Mouse (Mus musculus) C2C12 (cell line): ENCODE measurements at regions not wholly inside any gene's neighbourhood (a gene's known extent, or its start where the extent isn't known, plus 50 kb on each side); places are given as distances from the start of the nearest gene placed in this dataset.

Experiments used
- H3K27me3 ChIP-seq: one replicate; pipeline ENCODE4 v1.6.1; 2011; ENCODE audit not compliant: control insufficient read depth, insufficient read depth, insufficient read length
- H3K36me3 ChIP-seq: one replicate; pipeline ENCODE4 v1.6.1; 2011; ENCODE audit not compliant: control insufficient read depth, insufficient read depth
- H3K4me3 ChIP-seq: one replicate; pipeline ENCODE4 v1.5.1; 2011; ENCODE audit warnings: mild to moderate bottlenecking, control low read depth; ENCODE audit not compliant: poor library complexity, insufficient read depth, severe bottlenecking
- H3K79me2 ChIP-seq: one replicate; pipeline ENCODE4 v1.6.1; 2011; ENCODE audit not compliant: control insufficient read depth, insufficient read depth
- H3K79me3 ChIP-seq: one replicate; pipeline ENCODE4 v1.6.1; 2011; ENCODE audit warnings: low read depth, control low read depth
- H3ac ChIP-seq: one replicate; pipeline ENCODE3; 2011; ENCODE audit warnings: low read depth; ENCODE audit not compliant: control insufficient read depth, insufficient read length
- CEBPB ChIP-seq: IDR thresholded peaks from one replicate; pipeline ENCODE4 v1.6.1; 2011; ENCODE audit warnings: low read depth, mild to moderate bottlenecking, control low read depth, moderate library complexity
- CTCF ChIP-seq: IDR thresholded peaks from one replicate; pipeline ENCODE4 v1.5.1; 2011; ENCODE audit not compliant: control insufficient read depth, insufficient read depth, insufficient read length
- FOSL1 ChIP-seq: IDR thresholded peaks from one replicate; pipeline ENCODE4 v1.8.0; 2011; ENCODE audit warnings: mild to moderate bottlenecking, low read length; ENCODE audit not compliant: poor library complexity, insufficient read depth, severe bottlenecking
- MAX ChIP-seq: IDR thresholded peaks from one replicate; pipeline ENCODE4 v1.6.1; 2011; ENCODE audit warnings: mild to moderate bottlenecking, control low read depth
- MYOD1 ChIP-seq: IDR thresholded peaks from one replicate; pipeline ENCODE4 v1.6.1; 2011; ENCODE audit warnings: low read depth; ENCODE audit not compliant: control insufficient read depth, insufficient read length
- MYOG ChIP-seq: IDR thresholded peaks from one replicate; pipeline ENCODE4 v1.6.1; 2011; ENCODE audit not compliant: control insufficient read depth, insufficient read length; ENCODE audit errors: extremely low read depth
- USF1 ChIP-seq: IDR thresholded peaks from one replicate; pipeline ENCODE4 v1.6.1; 2011; ENCODE audit warnings: low read depth, mild to moderate bottlenecking, control low read depth, moderate library complexity

GRCm38 (mm10) chr16:29813411-29814038 is 234.4 kb downstream of the Opa1 start:
- peak overlapping the region; percentile 42 for H3ac ChIP-seq
- peaks cover 9% of the 10 kb centered on the region for H3K27me3 ChIP-seq
- H3K4me3 ChIP-seq: peak overlapping the region; percentile 21
- H3K79me2 ChIP-seq: no peaks in the 10 kb centered on the region
- no peak for TF ChIP-seq CEBPB
- peak; percentile 93 for TF ChIP-seq MAX
- H3K79me3 ChIP-seq: no peaks in the 10 kb centered on the region
- H3K36me3 ChIP-seq: no peaks in the 10 kb centered on the region

- H3K27me3 ChIP-seq: peaks cover 4% of the 10 kb centered on the region
- H3K79me2 ChIP-seq: no peaks in the 10 kb centered on the region
- H3ac ChIP-seq: peak overlapping the region; percentile 42
- H3K36me3 ChIP-seq: no peaks in the 10 kb centered on the region
- H3K4me3 ChIP-seq: peak overlapping the region; percentile 21
- H3K79me3 ChIP-seq: no peaks in the 10 kb centered on the region
- TF ChIP-seq CTCF: peak; percentile 81
- no peak for TF ChIP-seq FOSL1
- no peak for TF ChIP-seq MYOD1
- TF ChIP-seq MAX: peak; percentile 1
- TF ChIP-seq MYOG: no peak
Observed at GRCm38 (mm10) chr16:29814039-29814438, 234.9 kb downstream of the Opa1 start.

GRCm38 (mm10) chr16:29814655-29815054 is 235.5 kb downstream of the Opa1 start:
- Histone ChIP-seq H3K36me3 (no peaks in the 10 kb centered on the region), H3K79me3 (no peaks in the 10 kb centered on the region), H3K79me2 (no peaks in the 10 kb centered on the region), H3K27me3 (peaks cover 4% of the 10 kb centered on the region), H3K4me3 (no peak overlapping the region), H3ac (no peak overlapping the region)
- TF ChIP-seq MYOD1: no peak

- TF ChIP-seq FOSL1 (no peak), CEBPB (no peak), MYOD1 (no peak), CTCF (no peak), USF1 (no peak), MAX (no peak), MYOG (no peak)
- Histone ChIP-seq H3K79me3 (no peaks in the 10 kb centered on the region), H3K27me3 (peaks cover 4% of the 10 kb centered on the region), H3ac (no peak overlapping the region), H3K79me2 (no peaks in the 10 kb centered on the region), H3K4me3 (no peak overlapping the region), H3K36me3 (no peaks in the 10 kb centered on the region)
Observed at GRCm38 (mm10) chr16:29815200-29815599, 236.1 kb downstream of the Opa1 start.

- peaks cover 4% of the 10 kb centered on the region for H3K27me3 ChIP-seq
- no peak overlapping the region for H3ac ChIP-seq
- TF ChIP-seq MAX: no peak
- TF ChIP-seq MYOD1: no peak
- TF ChIP-seq USF1: no peak
- no peak for TF ChIP-seq MYOG
- TF ChIP-seq CTCF: no peak
- no peak for TF ChIP-seq FOSL1
- TF ChIP-seq CEBPB: no peak
- H3K79me3 ChIP-seq: no peaks in the 10 kb centered on the region
- H3K4me3 ChIP-seq: no peak overlapping the region
- H3K36me3 ChIP-seq: no peaks in the 10 kb centered on the region
- no peaks in the 10 kb centered on the region for H3K79me2 ChIP-seq
Observed at GRCm38 (mm10) chr16:29815632-29816337, 236.7 kb downstream of the Opa1 start.

GRCm38 (mm10) chr16:29816681-29817369 is 237.7 kb downstream of the Opa1 start:
- Histone ChIP-seq H3K4me3 (no peak overlapping the region), H3K36me3 (no peaks in the 10 kb centered on the region), H3K79me3 (no peaks in the 10 kb centered on the region), H3K79me2 (no peaks in the 10 kb centered on the region), H3K27me3 (no peaks in the 10 kb centered on the region), H3ac (no peak overlapping the region)
- no peak for TF ChIP-seq MYOD1
- TF ChIP-seq MYOG: no peak
- no peak for TF ChIP-seq MAX
